Mouse (Mus musculus) forebrain, postnatal 0 days (tissue): ENCODE results near the gene Galnt2. TPM values are rescaled to one million over a fixed set of nuclear protein-coding genes. Genes with fewer than 3 reads are reported as not detected.

Experiments
- ATAC-seq: fragments of 200-750 bp; cut with Nextera tagmentation; 2 replicates; pipeline ENCODE4 v1.8.0; 2017; ENCODE audit warnings: mild to moderate bottlenecking, moderate library complexity
- DNase-seq: peaks from one replicate; pipeline ENCODE4 v3.0.0-alpha.2; 2015
- H3K27ac ChIP-seq: fragments of 300-500 bp; sonication (generic); 2 replicates; pipeline ENCODE4 v1.5.1; 2014; ENCODE audit warnings: low read depth, mild to moderate bottlenecking, antibody characterized with exemption, low read length, moderate library complexity, mixed read lengths
- H3K27me3 ChIP-seq: fragments of 300-500 bp; sonication (generic); 2 replicates; pipeline ENCODE4 v1.6.1; 2014; ENCODE audit warnings: mild to moderate bottlenecking, low read length, mixed read lengths; ENCODE audit not compliant: insufficient read depth
- H3K36me3 ChIP-seq: fragments of 300-500 bp; sonication (generic); 2 replicates; pipeline ENCODE4 v1.6.1; 2014; ENCODE audit warnings: mild to moderate bottlenecking, moderate library complexity; ENCODE audit not compliant: insufficient read depth
- H3K4me1 ChIP-seq: fragments of 300-500 bp; sonication (generic); 2 replicates; pipeline ENCODE4 v1.6.1; 2014; ENCODE audit warnings: antibody characterized with exemption; ENCODE audit not compliant: insufficient read depth
- H3K4me2 ChIP-seq: fragments of 300-500 bp; sonication (generic); 2 replicates; pipeline ENCODE4 v1.6.1; 2014; ENCODE audit warnings: low read depth, mild to moderate bottlenecking, moderate library complexity
- H3K4me3 ChIP-seq: fragments of 300-500 bp; sonication (generic); 2 replicates; pipeline ENCODE4 v1.5.1; 2014; ENCODE audit warnings: low read depth, low read length, mixed read lengths
- H3K9ac ChIP-seq: fragments of 300-500 bp; sonication (generic); 2 replicates; pipeline ENCODE4 v1.6.1; 2014; ENCODE audit warnings: mild to moderate bottlenecking
- H3K9me3 ChIP-seq: fragments of 300-500 bp; sonication (generic); 2 replicates; pipeline ENCODE4 v1.6.1; 2016; ENCODE audit warnings: low read length
- CTCF ChIP-seq: sonication (generic); IDR thresholded peaks from 2 replicates; pipeline ENCODE4 v1.5.1; 2016; ENCODE audit warnings: antibody characterized with exemption, control low read depth, low read depth
- WGBS: fragments of 180-500 bp; shearing (Covaris S2); extraction: QIAGEN DNeasy Blood & Tissue Kit; methylation state at CpG from one replicate; pipeline ENCODE4 v1.1.7; 2014; 5-methylcytosine and 5-hydroxymethylcytosine counted together
- polyA plus RNA-seq: library from polyadenylated mRNA; unstranded; fragments of >200 nt; fragmentation: Nextera tagmentation; extraction: Ambion mirVana; gene quantifications from 2 replicates; pipeline ENCODE4 v1.2.1, GENCODE M21; 2015
- total RNA-seq: library from RNA; depleted of rRNA; stranded (reverse); fragments of >200 nt; gene quantifications from 2 replicates; pipeline ENCODE4 v1.2.3, GENCODE M21; 2014

The Galnt2 gene
- total and polyA plus RNA-seq, 2 experiments from 2014 or later = 55.5 to 63.1 TPM

- H3K9ac ChIP-seq = 0 out of 2 replicates have a peak overlapping the region, but pooled peaks have one; percentile 10
- DNase-seq (peak; percentile 52), ATAC-seq (peak; percentile 75)
Measured at GRCm38 (mm10) chr8:124321227-124321840, 90.1 kb downstream of the Galnt2 start.

GRCm38 (mm10) chr8:124323356-124323755 is 92.2 kb downstream of the Galnt2 start:
- Histone ChIP-seq H3K9me3 (no peaks in the 10 kb centered on the region), H3K9ac (no peak overlapping the region), H3K36me3 (peaks cover 32% of the 10 kb centered on the region), H3K27ac (no peak overlapping the region), H3K4me1 (peaks cover 17% of the 10 kb centered on the region), H3K4me2 (no peak overlapping the region), H3K27me3 (no peaks in the 10 kb centered on the region), H3K4me3 (no peak overlapping the region)
- 82% methylated on average over 14 of the region's 14 CpGs for WGBS
- ATAC-seq (no peak), DNase-seq (no peak)
- TF ChIP-seq CTCF = no peak

More at GRCm38 (mm10) chr8:124321227-124321840, 90.1 kb downstream of the Galnt2 start:
- H3K9me3 ChIP-seq = no peaks in the 10 kb centered on the region
- peak overlapping the region; percentile 70 for H3K27ac ChIP-seq
- no peak overlapping the region for H3K4me3 ChIP-seq
- no peaks in the 10 kb centered on the region for H3K27me3 ChIP-seq
- WGBS = 34% methylated on average over 12 of the region's 12 CpGs
- TF ChIP-seq CTCF = no peak
- H3K4me1 ChIP-seq = peaks cover 28% of the 10 kb centered on the region
- H3K36me3 ChIP-seq = peaks cover 15% of the 10 kb centered on the region
- H3K4me2 ChIP-seq = 0 out of 2 replicates have a peak overlapping the region, but pooled peaks have one; percentile 2

- 88% methylated on average over 7 of the region's 7 CpGs for WGBS
- H3K4me2 ChIP-seq = no peak overlapping the region
Measured at GRCm38 (mm10) chr8:124328259-124328658, 97.1 kb downstream of the Galnt2 start.

GRCm38 (mm10) chr8:124329690-124330089 is 98.5 kb downstream of the Galnt2 start:
- Histone ChIP-seq H3K4me2 (no peak overlapping the region), H3K4me3 (no peak overlapping the region), H3K4me1 (no peaks in the 10 kb centered on the region), H3K9ac (no peak overlapping the region), H3K27me3 (no peaks in the 10 kb centered on the region), H3K36me3 (peaks cover 66% of the 10 kb centered on the region), H3K27ac (no peak overlapping the region), H3K9me3 (no peaks in the 10 kb centered on the region)
- DNase-seq (no peak), ATAC-seq (no peak)
- no peak for TF ChIP-seq CTCF
- WGBS = 61% methylated on average over 10 of the region's 10 CpGs

More at GRCm38 (mm10) chr8:124328259-124328658, 97.1 kb downstream of the Galnt2 start:
- Histone ChIP-seq H3K9me3 (no peaks in the 10 kb centered on the region), H3K36me3 (peaks cover 61% of the 10 kb centered on the region), H3K9ac (no peak overlapping the region), H3K4me3 (no peak overlapping the region), H3K4me1 (no peaks in the 10 kb centered on the region), H3K27me3 (no peaks in the 10 kb centered on the region), H3K27ac (no peak overlapping the region)
- ATAC-seq = no peak
- no peak for TF ChIP-seq CTCF
- no peak for DNase-seq

- ATAC-seq (peak; percentile 93), DNase-seq (peak; percentile 71)
- Histone ChIP-seq H3K9me3 (no peaks in the 10 kb centered on the region), H3K9ac (no peak overlapping the region), H3K27me3 (no peaks in the 10 kb centered on the region), H3K36me3 (peaks cover 71% of the 10 kb centered on the region), H3K4me2 (no peak overlapping the region), H3K4me3 (no peak overlapping the region), H3K4me1 (no peaks in the 10 kb centered on the region), H3K27ac (no peak overlapping the region)
- no peak for TF ChIP-seq CTCF
- 29% methylated on average over 2 of the region's 3 CpGs for WGBS
Measured at GRCm38 (mm10) chr8:124330433-124330832, 99.2 kb downstream of the Galnt2 start.

GRCm38 (mm10) chr8:124331094-124331493 is 99.9 kb downstream of the Galnt2 start:
- DNase-seq = no peak
- no peak overlapping the region for H3K4me2 ChIP-seq
- H3K9ac ChIP-seq = no peak overlapping the region
- H3K9me3 ChIP-seq = no peaks in the 10 kb centered on the region
- TF ChIP-seq CTCF = no peak
- no peak overlapping the region for H3K4me3 ChIP-seq
- peaks cover 76% of the 10 kb centered on the region for H3K36me3 ChIP-seq
- no peaks in the 10 kb centered on the region for H3K27me3 ChIP-seq
- H3K27ac ChIP-seq = 0 out of 2 replicates have a peak overlapping the region, but pooled peaks have one; percentile 45
- WGBS = 87% methylated on average over 3 of the region's 3 CpGs
- no peaks in the 10 kb centered on the region for H3K4me1 ChIP-seq
- no peak for ATAC-seq

GRCm38 (mm10) chr8:124331706-124332105 is 100.5 kb downstream of the Galnt2 start:
- no peak overlapping the region for H3K9ac ChIP-seq
- H3K4me1 ChIP-seq = no peaks in the 10 kb centered on the region
- H3K27me3 ChIP-seq = no peaks in the 10 kb centered on the region
- DNase-seq = no peak
- WGBS = 49% methylated on average over 11 of the region's 11 CpGs
- H3K4me3 ChIP-seq = no peak overlapping the region
- H3K9me3 ChIP-seq = no peaks in the 10 kb centered on the region
- ATAC-seq = no peak
- no peak for TF ChIP-seq CTCF
- H3K36me3 ChIP-seq = peaks cover 74% of the 10 kb centered on the region
- H3K27ac ChIP-seq = no peak overlapping the region
- H3K4me2 ChIP-seq = no peak overlapping the region
